Mouse (Mus musculus): ENCODE data around the gene Rac1. TPM values are rescaled to one million over a fixed set of nuclear protein-coding genes. Genes with fewer than 3 reads are reported as not detected.

The Rac1 gene
- polyA plus RNA-seq, 1 experiment from 2014 or later: 450 TPM

DNA sequence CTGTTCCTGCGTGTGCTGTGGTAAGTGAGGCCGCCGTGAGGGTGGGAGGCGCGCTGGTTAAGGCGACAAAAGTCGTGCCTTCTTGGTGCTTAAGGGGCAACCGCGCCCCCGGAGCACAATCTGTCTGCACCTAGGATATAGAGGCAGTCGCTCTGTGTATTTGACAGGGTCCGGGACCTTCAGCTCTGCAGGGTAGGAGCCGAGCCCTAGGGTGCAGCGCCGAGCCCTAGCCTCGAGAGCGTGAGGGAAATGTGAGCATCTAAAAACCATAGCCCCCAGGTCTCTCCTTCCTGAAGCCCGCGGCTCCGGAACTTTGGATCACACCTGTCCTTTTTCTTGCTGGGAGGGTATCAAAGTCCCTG, 63.1 kb downstream of the Rac1 start:
- ATAC-seq (peak; percentile 39), DNase-seq (ENCODE audit: low spot score) (no peak)
- Histone ChIP-seq H3K4me1 (ENCODE audit: insufficient read depth, low read depth, low read length) (peaks cover 5% of the 10 kb centered on the region; the same call in 1 of the 2 replicates), H3K4me3 (ENCODE audit: low read depth, low read length) (peak overlapping the region; percentile 58), H3K4me2 (replicated peaks; ENCODE audit: low read depth, low read length) (peak overlapping the region; percentile 84), H3K27me3 (replicated peaks; ENCODE audit: insufficient read depth, low read length) (no peaks in the 10 kb centered on the region), H3K9me3 (ENCODE audit: low read length) (no peaks in the 10 kb centered on the region), H3K36me3 (ENCODE audit: insufficient read depth, low read length) (no peaks in the 10 kb centered on the region), H3K27ac (ENCODE audit: low read length) (no peak overlapping the region), H3K9ac (replicated peaks; ENCODE audit: low read depth) (peak overlapping the region; percentile 52)
- no peak for TF ChIP-seq EP300 (IDR thresholded peaks at IDR 0.05)
- no peak for TF ChIP-seq CTCF (IDR thresholded peaks at IDR 0.05)
- WGBS: 0% methylated on average over 20 of the region's 20 CpGs

DNA sequence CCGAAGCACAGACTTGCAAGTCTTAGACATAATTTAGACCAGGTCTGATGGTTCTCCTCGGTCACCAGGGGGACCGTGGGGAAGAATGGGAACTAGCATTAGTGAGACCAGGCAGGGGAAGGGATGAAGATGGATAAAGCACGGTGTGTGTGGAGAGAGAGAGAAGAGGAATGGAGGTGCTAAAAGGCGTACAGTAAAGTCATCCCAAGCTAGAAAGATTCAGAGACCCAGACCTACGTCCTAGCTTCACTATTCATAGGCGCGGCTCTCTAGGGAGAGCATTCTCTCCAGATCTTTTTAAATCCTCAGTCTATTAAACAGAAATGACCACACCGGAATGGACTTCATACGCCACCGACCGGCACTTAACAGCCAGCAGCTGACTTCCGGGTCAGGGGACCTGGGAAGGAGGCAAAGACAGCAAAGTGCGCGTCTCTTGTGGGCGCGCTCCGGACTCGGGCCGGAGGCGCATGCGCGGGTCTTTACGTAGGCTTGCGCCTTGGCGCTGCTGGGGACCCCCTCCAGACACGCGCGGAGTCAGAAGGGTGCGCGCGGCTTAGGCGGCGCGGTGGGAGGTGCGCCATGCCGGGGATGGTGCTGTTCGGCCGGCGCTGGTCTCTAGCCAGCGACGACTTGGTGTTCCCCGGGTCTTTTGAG, 63.6 kb downstream of the Rac1 start, which contains the start of gene Daglb:
Daglb (plus strand) TSS at position 485 of the 657 bp plus-strand sequence.
- peak; percentile 93 for DNase-seq (ENCODE audit: low spot score)
- Histone ChIP-seq H3K4me2 (replicated peaks; ENCODE audit: low read depth, low read length) (peak within 1 kb of the TSS; percentile 84), H3K9me3 (ENCODE audit: low read length) (no peaks in the 10 kb centered on the region), H3K36me3 (ENCODE audit: insufficient read depth, low read length) (no peaks in the 10 kb centered on the region), H3K4me1 (ENCODE audit: insufficient read depth, low read depth, low read length) (peaks cover 5% of the 10 kb centered on the region; the same call in 1 of the 2 replicates), H3K27me3 (replicated peaks; ENCODE audit: insufficient read depth, low read length) (no peaks in the 10 kb centered on the region), H3K9ac (replicated peaks; ENCODE audit: low read depth) (peak within 1 kb of the TSS; percentile 52), H3K27ac (ENCODE audit: low read length) (0 out of 2 replicates have a peak within 1 kb of the TSS, but pooled peaks have one; percentile 26), H3K4me3 (ENCODE audit: low read depth, low read length) (peak within 1 kb of the TSS; percentile 58)
- no peak for TF ChIP-seq EP300 (IDR thresholded peaks at IDR 0.05)
- TF ChIP-seq CTCF (IDR thresholded peaks at IDR 0.05): no peak
- peak; percentile 98 for ATAC-seq
- 3% methylated on average over 43 of the region's 43 CpGs for WGBS

DNA sequence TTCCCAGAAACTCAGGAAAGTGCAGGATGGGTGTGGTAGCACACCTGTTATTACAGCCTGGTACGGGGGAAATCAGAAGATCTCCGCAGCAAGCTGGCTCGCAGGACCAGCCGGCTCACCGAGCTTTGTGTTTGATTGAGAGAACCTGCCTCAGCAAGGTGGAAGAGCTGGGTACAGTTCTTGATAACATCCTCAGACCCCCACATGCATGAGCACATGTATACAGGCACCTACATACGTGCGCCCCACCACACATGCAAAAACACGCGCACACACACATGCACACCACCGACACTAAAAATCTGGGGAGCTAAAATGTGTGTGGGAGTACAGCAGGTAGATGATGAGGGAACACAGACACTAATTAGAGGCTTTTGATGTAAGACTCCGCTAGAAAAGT, 64.2 kb downstream of the Rac1 start:
- WGBS: 83% methylated on average over 11 of the region's 11 CpGs
- no peak for DNase-seq (ENCODE audit: low spot score)
- Histone ChIP-seq H3K9ac (replicated peaks; ENCODE audit: low read depth) (peak overlapping the region; percentile 52; the same call in 1 of the 2 replicates), H3K4me3 (ENCODE audit: low read depth, low read length) (peak overlapping the region; percentile 58; the same call in 1 of the 2 replicates), H3K4me1 (ENCODE audit: insufficient read depth, low read depth, low read length) (peaks cover 5% of the 10 kb centered on the region; the same call in 1 of the 2 replicates), H3K9me3 (ENCODE audit: low read length) (no peaks in the 10 kb centered on the region), H3K27ac (ENCODE audit: low read length) (no peak overlapping the region), H3K36me3 (ENCODE audit: insufficient read depth, low read length) (no peaks in the 10 kb centered on the region), H3K27me3 (replicated peaks; ENCODE audit: insufficient read depth, low read length) (no peaks in the 10 kb centered on the region), H3K4me2 (replicated peaks; ENCODE audit: low read depth, low read length) (peak overlapping the region; percentile 84)
- TF ChIP-seq EP300 (IDR thresholded peaks at IDR 0.05) (no peak), CTCF (IDR thresholded peaks at IDR 0.05) (no peak)
- ATAC-seq: no peak

Other genes starting within 250 kb of the Rac1 start
- gene Zfp853, start 234.4 kb downstream of the Rac1 start, polyA plus RNA-seq (2015; fragmentation: Nextera tagmentation; extraction: Ambion mirVana): 0.08 TPM in 1 of 2 replicates, not detected in the other
- gene E130309D02Rik, start 212.7 kb downstream of the Rac1 start, polyA plus RNA-seq (2015; fragmentation: Nextera tagmentation; extraction: Ambion mirVana): 18.2 and 19.5 TPM in 2 replicates
- 72.1 and 87.5 TPM in 2 replicates for gene Zdhhc4, start 198.8 kb downstream of the Rac1 start, polyA plus RNA-seq (2015; fragmentation: Nextera tagmentation; extraction: Ambion mirVana)
- gene Grid2ip, start 170.7 kb downstream of the Rac1 start, polyA plus RNA-seq (2015; fragmentation: Nextera tagmentation; extraction: Ambion mirVana): not detected in 2 replicates
- 233 and 242 TPM in 2 replicates for gene Kdelr2, start 124.2 kb downstream of the Rac1 start, polyA plus RNA-seq (2015; fragmentation: Nextera tagmentation; extraction: Ambion mirVana)
- gene Daglb, start 63.5 kb downstream of the Rac1 start, polyA plus RNA-seq (2015; fragmentation: Nextera tagmentation; extraction: Ambion mirVana): 5.9 and 6.0 TPM in 2 replicates
- gene Cyth3, start 94.4 kb upstream of the Rac1 start, polyA plus RNA-seq (2015; fragmentation: Nextera tagmentation; extraction: Ambion mirVana): 87.3 and 96.6 TPM in 2 replicates
- 7.9 and 8.5 TPM in 2 replicates for gene Usp42, start 204.2 kb upstream of the Rac1 start, polyA plus RNA-seq (2015; fragmentation: Nextera tagmentation; extraction: Ambion mirVana)

Measured in lung, postnatal 0 days (tissue).